Mouse (Mus musculus): Measurements from ENCODE around the gene Trpt1.
A peak's percentile ranks its signal among the peaks of the same experiment; 100 is the strongest.
"Not testable (repeated sequence)": the region's sequence is repeated elsewhere in the genome, so short reads cannot be mapped to it uniquely, and the experiment has no call there.

Gene Trpt1

DNA sequence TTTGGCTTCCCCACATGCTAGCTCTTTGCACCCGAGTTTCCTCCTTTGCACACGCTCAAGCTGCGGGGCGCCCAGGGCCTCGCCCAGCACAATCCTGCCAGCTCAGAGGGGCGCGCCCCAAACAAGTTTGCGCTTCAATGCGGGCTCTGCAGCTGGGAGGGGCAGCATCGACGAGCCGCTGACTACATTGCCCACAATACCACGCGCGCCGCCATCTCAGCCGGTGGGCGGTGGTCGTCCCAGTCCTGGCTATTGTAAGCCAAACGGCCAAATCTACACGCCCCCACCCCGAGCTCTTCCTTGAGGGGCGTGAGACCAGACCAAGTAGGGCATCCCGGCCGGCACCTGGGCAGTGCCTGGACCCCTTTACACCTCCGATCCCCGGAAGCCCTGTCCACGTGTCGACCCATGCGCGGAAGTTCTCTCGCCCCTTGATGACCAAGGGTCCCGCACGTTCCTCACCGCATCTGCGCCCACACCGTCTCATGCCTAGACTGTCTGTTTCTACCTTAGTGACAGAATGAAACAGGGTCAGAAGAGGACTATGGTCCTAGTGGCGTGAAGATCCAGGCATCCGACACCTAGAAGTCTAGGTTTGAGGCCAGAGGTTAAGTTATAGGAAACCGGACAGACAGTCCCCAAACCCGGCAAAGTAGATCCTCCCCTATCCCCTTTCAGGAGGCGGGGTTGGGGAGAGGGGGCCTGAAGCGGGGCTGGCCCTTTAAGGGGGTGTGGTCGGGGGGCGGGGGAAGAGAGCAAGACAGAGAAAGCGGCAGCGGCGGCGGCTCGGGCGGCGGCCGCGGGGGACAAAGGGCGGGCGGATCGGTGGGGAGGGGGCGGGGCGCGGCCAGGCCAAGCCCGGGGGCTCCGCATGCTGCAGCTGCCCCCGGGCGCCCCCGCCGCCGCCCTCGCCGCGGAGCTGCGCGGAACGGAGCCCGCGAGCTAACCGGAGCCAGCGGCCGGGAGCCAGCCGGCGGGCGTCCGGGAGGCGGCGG is 21.4 kb upstream of the Trpt1 start, which contains the start of gene Ppp1r14b:
Gene Ppp1r14b, plus strand, starts transcription at position 758 of the 995 bp plus-strand sequence.
- peak; percentile 74 for DNase-seq (ENCODE audit: extremely low read depth, low read depth)

DNA sequence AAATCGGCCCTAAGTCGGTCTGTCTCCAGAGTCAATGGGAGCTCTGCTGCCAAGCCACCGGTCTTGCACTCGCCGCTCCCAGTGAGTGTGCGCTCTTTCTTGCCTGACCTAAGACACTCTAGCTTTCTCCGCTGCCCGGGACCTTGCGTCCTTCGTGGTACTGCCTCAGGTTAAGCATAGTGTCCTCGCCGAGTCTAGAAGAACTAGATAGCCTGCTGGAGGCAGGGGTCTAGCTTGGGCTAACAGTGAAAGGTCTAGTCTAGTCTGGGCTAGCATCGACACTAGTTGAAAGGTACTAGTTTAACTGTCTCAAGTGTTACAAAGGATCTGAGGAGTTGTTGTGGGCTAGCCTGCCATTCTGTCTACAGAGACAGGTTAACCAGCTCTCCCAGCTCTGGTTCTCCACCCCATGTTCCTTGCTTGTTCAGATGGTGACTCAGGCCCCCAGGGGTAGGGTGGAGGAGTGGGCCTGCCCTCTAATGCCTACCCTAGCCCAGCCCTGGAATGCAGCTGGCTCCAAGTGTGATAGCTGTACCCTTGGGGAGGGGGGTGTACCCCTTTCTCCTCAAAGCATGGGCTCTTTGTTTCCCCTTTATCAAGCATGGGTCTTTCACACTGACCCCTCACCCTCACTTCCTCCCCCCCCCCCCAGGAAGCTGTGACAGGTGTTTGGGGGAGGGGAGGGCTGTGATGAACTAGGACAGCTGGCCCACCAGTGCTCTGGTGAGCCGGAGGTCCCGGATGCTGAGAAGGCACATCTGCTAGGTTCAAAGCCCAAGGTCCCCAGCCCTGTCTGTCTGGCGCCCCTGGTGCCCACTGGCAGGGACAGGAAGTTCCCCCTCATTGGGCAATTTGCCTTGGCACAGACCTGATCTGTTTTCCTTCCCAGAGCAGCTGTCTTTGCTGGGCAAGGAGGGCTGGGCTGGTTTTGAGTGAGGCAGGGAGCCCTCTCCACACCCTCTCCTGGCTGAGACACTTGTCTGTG is 20.1 kb upstream of the Trpt1 start, which contains the start of gene Plcb3:
Gene Plcb3, minus strand, starts transcription at position 934 of the 985 bp plus-strand sequence.
- DNase-seq (ENCODE audit: extremely low read depth, low read depth) = no peak

DNA sequence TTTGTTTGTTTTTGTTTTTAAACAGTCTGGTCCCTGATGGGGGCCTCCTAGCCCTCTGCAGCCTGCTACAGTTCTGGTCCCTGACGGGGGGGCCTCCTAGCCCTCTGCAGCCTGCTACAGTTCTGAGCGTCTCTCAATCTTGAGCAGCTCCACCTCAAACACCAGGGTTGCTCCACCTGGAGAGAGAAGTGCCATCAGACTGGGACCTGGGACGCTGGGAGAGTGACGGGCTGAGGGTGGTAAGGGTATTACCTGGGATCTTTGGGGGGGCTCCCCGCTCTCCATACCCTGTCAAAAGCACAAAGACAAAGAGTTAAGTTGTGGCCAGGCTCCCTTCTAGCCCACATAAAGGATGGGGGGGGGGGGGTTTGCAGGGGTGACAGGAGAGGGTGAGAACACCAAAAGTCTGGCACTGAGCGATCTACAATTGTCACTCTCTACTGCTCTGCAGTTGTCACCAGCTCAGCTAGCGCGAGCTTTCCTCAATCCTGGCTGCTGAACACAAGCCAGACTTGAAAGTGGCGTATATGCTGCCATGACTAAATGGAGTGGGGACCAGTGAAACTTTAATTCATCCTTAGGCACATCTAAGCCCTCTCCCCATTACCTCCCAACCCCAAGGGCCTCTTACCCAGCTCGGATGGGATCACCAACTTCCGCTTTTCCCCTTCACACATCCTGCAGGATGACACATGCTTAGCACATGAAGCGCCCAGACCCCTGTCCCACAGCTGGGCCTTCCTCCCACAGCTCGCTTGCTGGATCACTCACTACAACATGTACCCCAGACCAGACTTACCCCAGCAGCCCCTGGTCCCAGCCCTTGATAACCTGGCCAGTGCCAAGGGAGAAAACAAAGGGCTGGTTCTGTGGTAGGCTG is 17.9 kb upstream of the Trpt1 start:
- DNase-seq (ENCODE audit: extremely low read depth, low read depth) = no peak

DNA sequence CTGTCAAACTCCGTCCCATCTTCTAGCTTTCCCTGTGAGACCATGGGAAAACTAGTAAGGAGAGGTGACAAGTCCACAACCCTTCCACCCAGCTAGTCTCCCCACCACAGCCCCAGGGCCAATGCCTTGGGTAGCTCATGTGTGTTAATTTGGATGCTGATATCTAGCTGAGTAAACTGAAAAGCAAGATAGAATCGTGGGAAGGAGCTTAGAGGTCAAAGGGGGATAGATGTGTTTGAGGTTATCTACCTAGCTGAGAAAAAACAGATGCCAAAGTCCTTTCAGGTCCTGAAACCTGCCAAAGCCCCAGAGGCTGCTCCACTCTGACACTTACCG is 17.3 kb upstream of the Trpt1 start:
- no peak for DNase-seq (ENCODE audit: extremely low read depth, low read depth)

DNA sequence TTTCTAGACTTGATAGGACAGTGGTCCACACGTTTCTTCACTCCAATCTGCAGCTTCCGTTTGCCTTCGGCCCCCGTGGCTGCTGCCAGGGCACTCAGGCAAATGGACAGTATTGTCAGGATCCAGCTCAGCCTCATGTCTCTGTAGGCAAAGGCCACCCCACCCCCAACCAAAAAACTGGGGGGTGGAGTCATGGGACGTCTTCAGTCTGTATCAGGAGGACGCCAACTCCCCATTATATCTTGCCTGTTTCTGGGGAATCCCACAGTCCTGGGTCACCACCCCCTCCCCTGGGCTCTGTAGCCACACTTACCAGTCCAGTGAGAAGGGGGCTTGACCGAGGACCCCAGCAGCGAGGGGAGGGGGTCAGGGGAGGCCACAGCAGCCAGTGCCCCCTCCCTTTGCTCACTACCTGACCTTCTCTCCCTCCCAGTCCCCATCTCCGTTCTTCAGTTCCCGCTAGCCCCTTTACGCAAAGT is 16.9 kb upstream of the Trpt1 start:
- DNase-seq (ENCODE audit: extremely low read depth, low read depth) = no peak

DNA sequence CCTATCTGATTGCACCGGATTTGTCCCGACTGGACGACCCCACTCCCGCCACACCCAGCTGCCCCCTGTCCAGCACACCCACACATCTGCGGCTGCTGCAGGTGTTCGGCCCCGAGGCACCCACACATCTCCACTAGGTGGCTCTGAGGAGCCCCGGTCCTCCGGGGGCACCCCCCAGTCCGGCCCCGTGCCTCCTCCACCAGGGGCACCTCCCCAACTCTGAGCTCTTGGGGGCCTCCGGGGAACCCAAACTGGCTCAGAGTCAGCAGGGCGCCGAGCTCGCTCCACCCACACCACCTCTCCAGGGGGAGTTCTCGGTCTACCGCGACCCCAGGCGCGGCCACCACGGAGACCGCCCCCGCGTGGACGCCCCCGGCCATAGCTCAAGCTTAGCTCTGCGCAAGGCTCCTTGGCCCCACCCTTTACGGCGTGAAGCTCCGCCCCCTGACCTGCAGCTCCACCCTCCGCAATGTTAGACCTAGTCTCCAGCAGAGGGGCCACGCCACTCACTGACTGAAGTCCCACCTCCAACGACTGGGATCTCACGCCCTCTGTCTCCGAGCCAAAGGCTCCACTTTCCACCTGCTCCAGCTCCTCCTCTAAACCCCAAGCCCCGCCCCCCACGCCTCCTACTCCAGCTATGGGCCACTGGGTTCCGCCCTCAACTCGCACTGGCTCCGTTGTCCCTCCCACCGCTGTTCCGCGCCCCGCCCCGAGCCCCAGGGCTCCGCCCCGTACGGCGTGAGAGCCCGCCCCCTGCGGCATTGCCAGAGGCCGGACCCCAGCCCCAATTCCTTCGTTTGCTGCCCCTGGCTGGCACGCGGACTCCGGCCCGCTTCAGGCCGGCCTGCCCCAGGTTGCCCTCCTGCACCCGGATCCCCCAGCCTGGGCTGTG is 16.2 kb upstream of the Trpt1 start:
- DNase-seq (ENCODE audit: extremely low read depth, low read depth) = peak; percentile 93

DNA sequence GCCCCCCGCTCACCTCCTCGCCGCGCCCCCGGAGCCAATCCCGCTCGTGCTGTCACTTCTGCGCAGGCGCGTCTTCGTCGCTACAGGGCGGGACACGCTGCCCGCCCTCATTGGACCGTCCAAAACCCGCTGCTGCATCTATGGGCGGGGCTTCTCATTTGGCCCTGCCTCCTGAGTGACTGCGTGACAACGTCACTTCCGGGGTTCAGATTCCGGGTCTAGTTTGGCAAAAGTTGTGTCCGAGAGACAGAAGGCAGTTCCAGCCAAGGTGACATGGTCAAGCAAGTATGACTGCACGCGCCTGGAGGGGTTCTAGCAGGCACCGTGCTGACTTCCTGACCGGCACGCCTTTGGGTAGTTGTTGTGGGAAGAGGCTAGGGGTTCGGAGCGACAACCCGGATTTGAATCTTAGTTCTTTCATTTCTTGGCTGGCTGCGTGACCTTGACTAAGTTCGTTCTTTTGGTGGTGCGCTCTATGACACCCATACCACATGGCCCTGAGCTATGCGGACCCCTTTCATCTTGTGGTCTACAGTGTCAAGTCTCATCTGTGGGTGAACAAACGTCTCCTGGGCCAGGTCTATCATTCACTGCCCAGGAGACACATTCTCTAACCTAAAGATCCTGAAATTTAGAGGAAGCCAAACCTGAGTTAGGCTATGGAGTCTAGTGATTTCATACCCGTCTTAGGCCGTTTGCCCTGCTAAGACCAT is 15.4 kb upstream of the Trpt1 start, which contains the start of gene Fkbp2:
Gene Fkbp2, minus strand, starts transcription at position 121 of the 713 bp plus-strand sequence.
- peak; percentile 85 for DNase-seq (ENCODE audit: extremely low read depth, low read depth)

DNA sequence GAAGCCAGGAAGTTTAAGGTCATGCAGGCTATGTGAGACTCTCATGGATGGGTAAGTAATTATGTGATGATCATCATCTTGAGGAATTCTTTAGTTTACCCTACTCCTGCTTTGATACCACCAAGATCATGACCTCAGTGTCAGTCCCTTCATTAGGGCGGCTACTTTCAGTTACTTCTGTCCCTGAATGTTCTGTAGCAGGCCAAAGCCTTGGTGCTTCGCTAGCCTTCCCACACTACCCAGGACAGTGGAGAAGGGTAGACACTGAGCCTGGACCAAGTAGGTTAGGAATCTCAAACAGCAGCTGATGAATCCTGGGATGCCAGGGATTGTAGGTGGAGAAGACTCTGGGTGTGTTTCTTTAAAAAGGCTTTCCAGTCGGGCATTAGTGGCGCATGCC is 14.5 kb upstream of the Trpt1 start:
- DNase-seq (ENCODE audit: extremely low read depth, low read depth) = no peak

DNA sequence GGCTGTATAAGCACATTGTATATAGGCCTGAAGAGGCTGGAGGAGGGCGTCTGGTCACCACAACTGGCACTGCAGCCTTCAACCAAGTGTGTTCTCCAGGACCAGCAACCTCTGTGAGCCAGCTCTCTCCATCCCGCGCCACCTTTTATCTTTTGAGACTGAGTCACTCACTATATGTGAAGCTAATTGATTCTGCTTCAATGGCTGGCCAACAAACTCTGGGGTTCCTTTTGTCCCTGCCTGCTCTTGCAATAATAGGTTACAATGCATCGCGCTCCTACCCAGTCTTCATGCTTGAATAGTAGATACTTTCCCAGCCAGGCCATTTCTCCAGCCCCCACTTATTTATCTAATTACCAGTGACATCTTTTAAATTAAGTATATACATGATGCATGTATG is 12.3 kb upstream of the Trpt1 start:
- no peak for DNase-seq (ENCODE audit: extremely low read depth, low read depth)

DNA sequence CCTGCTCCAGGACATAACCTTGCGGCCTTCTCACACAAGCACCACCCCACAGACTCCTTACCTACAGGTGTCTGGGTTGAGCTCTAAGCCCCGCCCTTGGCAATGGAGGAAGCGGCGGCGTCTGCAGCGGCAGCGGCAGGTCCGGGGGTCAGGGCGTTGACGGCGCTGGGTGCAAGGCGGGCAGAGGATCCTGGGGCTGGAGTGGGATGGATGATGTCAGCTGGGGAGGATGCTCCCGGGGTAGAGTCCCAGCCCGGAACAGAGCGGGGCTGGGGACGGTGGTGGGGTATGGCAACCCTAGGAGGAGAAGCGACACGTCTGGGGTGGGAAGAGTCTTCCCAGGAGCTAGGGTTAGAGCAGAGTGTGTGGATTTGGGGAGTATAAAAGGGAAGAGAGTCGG is 10.6 kb upstream of the Trpt1 start:
- no peak for DNase-seq (ENCODE audit: extremely low read depth, low read depth)

DNA sequence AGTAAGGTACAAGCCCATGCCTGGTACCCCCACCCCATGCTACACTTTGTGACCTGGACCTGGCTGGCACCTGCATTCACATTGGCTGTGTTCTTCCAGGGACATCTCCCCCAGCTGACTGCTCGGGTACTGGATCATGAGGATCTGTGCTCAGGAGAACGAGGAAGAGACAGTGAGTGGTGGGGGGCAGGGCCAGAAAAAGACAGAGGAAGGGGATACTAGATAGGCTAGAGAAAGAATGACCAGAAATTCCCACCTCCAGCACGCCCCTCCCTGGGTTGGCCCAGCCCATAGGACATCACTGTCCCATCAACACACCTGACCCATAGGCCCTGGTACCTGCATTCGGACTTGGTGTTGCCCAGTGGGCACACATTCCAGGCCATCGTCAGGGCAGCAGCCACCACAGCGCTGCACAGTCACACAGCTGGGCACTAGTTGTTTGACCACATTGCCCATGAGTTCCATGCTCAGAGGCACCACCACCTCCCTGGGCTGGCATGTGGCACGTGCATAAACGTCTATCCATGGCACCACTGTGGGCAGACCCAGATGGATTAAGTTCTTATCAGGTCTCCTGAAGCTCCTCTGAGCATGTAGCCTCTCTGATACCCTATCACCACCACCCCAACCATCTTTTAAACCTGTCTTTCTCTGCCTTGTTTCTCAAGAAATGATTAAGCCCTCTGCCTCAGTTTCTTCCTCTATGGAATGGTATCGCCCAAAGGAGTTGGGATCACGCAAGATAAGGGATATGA is 9.8 kb upstream of the Trpt1 start:
- no peak for DNase-seq (ENCODE audit: extremely low read depth, low read depth)

DNA sequence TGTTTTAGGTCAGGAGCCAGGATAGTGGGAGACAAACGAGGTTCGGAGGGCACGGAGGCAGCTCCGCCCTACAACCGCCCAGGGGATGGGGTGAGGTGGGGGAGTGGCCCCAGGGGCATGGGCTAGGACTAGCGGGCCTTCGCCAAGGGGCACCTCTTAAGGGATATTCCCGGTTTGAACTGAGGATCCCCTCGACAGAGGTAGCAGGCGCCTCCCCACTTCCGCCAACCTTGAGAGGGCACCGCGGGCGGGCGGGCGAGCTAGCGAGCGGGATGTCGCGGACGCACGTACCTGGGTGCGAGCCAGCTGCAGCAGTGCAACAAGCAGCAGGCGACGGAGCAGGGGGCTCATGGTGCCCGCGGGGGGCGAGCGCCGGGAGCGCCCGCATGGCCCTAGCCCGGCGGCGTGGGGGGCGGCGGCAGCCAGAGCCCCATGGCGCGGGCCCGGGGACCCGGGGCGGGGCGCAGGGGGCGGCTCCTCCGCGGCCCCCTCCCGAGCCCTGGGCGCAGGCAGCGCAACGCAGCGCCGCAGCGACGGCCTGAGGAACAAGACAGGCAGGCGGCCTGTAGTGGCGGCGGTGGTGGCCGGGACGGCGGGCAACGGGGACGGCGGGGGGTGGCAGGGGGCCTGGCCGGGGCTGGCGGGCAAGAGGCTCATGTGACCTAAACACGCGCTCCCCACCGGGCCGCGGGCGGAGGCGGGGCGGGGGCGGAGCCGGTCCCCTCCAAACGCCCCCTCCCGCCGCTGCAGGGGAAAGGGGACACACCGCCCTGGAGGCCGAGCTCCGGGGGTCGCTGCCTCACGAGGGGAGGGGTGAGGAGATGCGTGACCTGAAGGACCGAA is 8.6 kb upstream of the Trpt1 start, which contains the start of gene Vegfb:
Gene Vegfb, minus strand, starts transcription at position 591 of the 843 bp plus-strand sequence.
- DNase-seq (ENCODE audit: extremely low read depth, low read depth) = no peak

DNA sequence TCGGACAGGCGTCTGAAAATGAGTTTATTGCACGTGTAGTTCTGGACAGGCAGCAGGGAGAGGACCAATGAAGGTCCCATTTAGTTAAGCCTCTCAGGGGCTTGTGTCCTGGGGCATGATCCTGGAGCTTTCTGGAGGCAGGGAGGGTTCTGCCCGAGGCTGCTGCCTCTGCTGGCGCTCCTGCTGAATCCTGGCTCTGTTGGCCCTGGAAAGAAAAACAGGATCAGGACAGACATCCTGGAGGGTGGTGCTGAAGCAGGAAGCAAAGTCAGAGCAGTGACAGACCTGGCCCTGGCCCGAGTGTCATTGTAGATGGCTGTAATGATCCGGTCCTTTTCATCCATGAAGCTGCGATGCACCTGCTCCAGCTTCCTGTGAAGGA is 8.0 kb upstream of the Trpt1 start:
- no peak for DNase-seq (ENCODE audit: extremely low read depth, low read depth)

DNA sequence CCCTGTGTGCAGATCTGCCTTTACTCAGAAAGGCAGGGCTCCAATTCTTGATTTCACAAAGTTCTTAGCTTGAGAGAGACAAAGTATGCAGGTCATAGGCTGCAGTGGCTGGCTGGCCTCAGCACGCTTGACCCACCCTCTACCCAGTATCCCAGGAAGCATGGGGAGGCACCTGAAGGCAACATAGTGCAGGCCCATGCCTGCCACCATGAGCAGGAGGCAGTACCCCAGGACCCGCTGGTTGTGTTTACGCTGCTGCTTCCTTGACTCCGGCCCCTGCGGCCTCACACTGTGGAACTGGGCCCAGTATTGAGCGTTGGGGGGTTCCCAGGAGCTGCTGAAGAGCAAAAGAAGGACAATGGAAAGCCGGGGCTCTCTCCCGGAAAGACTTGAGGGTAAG is 6.7 kb upstream of the Trpt1 start:
- no peak for DNase-seq (ENCODE audit: extremely low read depth, low read depth)

DNA sequence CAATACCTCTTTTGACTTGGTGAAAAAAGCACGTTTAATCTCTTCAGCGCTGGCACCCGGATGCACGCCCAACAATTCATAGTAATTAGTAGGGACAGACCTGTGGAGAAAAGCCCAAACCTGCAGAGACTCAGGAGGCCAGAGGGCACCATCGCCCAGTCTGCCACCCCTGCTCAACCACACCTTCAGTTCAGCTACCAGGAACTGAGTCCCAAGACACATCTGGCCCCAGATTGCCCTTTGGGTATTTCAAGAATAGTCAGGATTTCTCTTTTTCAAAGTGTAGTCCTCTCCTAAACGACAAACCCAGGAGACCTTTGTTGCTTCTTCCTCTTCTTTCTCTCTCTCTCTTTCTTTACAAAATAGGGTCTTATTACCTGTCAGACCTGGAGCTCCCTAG is 5.2 kb upstream of the Trpt1 start:
- no peak for DNase-seq (ENCODE audit: extremely low read depth, low read depth)

DNA sequence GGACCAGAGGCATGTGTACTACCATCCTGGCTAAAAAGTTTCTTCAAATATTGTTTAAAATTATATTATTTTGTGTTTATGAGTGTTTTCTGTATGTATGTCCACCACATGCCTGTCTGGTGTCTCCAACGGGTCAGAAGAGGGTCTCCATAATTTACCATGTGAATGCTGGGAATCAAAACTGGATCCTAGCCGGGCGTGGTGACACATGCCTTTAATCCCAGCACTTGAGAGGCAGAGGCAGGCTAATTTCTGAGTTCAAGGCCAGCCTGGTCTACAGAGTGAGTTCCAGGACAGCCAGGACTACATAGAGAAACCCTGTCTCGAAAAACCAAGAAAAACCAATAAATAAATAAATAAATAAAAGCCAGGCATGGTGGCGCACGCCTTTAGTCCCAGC is 4.8 kb upstream of the Trpt1 start:
- not testable (repeated sequence) for DNase-seq (ENCODE audit: extremely low read depth, low read depth)
